Mouse (Mus musculus): ENCODE results near the gene Defb10.
"Not testable (repeated sequence)": the region's sequence is repeated elsewhere in the genome, so short reads cannot be mapped to it uniquely, and the experiment has no call there.

The Defb10 gene

DNA sequence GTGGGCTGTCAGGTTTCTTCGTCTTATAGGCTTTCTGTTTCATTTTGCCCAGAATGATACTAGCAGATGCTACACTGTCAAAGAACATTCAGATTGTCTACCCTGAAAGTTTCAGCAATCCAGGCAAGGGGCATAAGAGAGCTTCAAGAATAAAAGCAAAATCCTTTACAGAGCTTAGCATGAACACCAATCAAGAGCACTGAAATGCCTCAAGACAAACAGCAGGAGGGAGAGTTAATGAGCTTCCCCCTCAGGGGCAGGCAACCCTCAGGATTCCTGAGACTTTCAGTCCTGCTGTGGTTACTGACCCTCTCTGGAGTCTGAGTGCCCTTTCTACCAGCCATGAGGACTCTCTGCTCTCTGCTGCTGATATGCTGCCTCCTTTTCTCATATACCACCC, at the start of gene Defb10:
TSS of gene Defb10 (plus strand) at position 316 of the 400 bp plus-strand sequence.
- DNase-seq (ENCODE audit: low read depth, low spot score); H3K27me3 ChIP-seq (ENCODE audit: control insufficient read depth, insufficient read depth, low read length, poor library complexity, severe bottlenecking); H3K36me3 ChIP-seq (ENCODE audit: control insufficient read depth, insufficient read depth, low read length, poor library complexity, severe bottlenecking): not testable (repeated sequence)

DNA sequence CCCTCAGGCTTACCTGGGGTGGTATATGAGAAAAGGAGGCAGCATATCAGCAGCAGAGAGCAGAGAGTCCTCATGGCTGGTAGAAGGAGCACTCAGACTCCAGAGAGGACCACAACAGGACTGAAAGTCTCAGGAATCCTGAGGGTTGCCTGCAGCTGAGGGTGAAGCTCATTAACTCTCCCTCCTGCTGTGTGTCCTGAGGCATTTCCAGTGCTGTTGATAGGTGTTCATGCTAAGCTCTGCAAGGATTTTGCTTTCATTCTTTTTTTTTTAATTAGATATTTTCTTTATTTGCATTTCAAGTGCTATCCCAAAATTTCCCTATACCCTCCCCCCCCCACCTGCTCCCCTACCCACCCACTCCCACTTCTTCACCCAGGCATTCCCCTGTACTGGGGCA, 26.6 kb downstream of the Defb10 start, which contains the start of gene Defb9:
TSS of gene Defb9 (minus strand) at position 101 of the 400 bp plus-strand sequence.
- DNase-seq (ENCODE audit: low read depth, low spot score); H3K36me3 ChIP-seq (ENCODE audit: control insufficient read depth, insufficient read depth, low read length, poor library complexity, severe bottlenecking); H3K27me3 ChIP-seq (ENCODE audit: control insufficient read depth, insufficient read depth, low read length, poor library complexity, severe bottlenecking): not testable (repeated sequence)

GRCm38 (mm10) chr8:21906290-21906689, 47.6 kb downstream of the Defb10 start, which contains the start of gene Defb11:
Gene Defb11 (minus strand): TSS chr8:21906412.
- not testable (repeated sequence) for H3K36me3 ChIP-seq (ENCODE audit: control insufficient read depth, insufficient read depth, low read length, poor library complexity, severe bottlenecking); H3K27me3 ChIP-seq (ENCODE audit: control insufficient read depth, insufficient read depth, low read length, poor library complexity, severe bottlenecking); DNase-seq (ENCODE audit: low read depth, low spot score)
